9 mouse cellular contexts compared by ENCODE assay signal in the genomic region with DNA sequence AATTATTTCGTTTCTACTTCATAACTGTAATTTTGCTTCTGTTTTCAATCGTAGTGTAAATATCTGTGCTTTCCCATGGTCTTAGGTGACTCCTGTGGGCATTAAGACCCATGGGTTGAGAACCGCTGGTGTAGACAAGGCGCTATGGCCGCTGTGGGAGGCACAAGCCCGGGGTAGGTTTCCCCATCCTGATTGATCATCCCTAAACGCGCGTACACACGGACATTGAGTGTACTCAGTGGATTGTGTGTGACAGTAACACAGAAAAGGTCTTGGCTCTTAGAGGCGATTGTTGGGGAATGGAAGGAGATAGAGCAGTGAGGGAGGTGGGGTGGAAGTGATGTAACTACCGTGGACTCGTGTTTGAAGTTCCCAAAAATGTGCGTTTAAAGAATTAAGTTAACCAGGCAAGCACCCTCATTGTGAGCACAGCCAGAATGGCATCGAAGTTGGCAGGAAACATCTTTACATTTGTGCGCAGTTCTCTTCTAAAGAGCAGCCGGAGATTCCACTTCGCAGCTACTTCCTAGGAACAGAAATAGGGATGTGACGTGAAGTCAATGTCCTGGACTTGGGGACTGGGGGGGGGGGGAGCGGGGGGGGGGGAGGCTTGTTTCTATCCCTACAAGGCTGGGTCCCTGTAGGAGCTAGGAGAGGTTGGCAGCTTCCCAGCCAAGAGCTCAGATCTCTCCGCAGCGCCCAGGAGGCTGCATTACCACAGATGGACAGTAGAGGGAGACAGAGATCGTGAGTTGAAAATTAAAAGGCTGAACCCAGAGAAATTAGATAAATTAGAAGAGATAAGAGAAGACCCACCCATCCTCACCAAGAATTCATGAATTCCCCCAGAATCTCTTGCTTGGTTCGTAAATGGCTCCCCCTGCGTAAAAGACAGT. TPM values are rescaled to one million over a fixed set of nuclear protein-coding genes. Genes with fewer than 3 reads are reported as not detected.
DNase-seq lines count a peak whose midpoint lies in the region; ATAC-seq and TF ChIP-seq lines count a peak whose summit lies in the region.
"Had no signal": no experiment of that assay in that cellular context is flagged by ENCODE, and none has a peak within 500 bp of the region (broad histone marks: within the 10 kb centered on the region; RNA-seq: fewer than 3 reads in every experiment).

No protein-coding gene starts in this region.

- peak; percentile 63 for DNase-seq in ES-E14 (ENCODE audit: low read depth, low spot score)
- DNase-seq in c-Kit-positive CD71-positive TER-119-negative erythroid progenitor cells, embryonic 14.5 days (ENCODE audit: low read depth): peak; percentile 49
- peak; percentile 89 for DNase-seq in heart, postnatal 4 days
- peak; percentile 82 to 95 for DNase-seq in layer of hippocampus, adult 18-20 months (ENCODE audit: low spot score in 2 of 2)
- DNase-seq in lung, postnatal 0 days (ENCODE audit: low spot score): peak; percentile 87
- DNase-seq in ovary, postnatal 36 days (ENCODE audit: low spot score): peak; percentile 67
- DNase-seq in thymus, postnatal 25 days: peak; percentile 76

- no peak for TF ChIP-seq EP300 in lung, postnatal 0 days (IDR thresholded peaks at IDR 0.05)

- H3K4me2 ChIP-seq in forebrain, embryonic 12.5 days: no peak overlapping the region
- H3K4me2 ChIP-seq in lung, postnatal 0 days (replicated peaks; ENCODE audit: low read depth, low read length): no peak overlapping the region

- TF ChIP-seq CTCF in lung, postnatal 0 days (IDR thresholded peaks at IDR 0.05): peak; percentile 91

- in situ Hi-C loops in ES-E14 (cut with MboI; ENCODE audit: low sequenced_read_pairs in 2 of 2, unreplicated experiment in 2 of 2): loop anchor here in 1 of 2 experiments (10.0 kb wide), 1 partner anchor 153 kb away; no protein-coding TSS in a partner anchor

- 56% methylated on average over 22 of the region's 25 CpGs for WGBS in forebrain, embryonic 12.5 days
- 41% methylated on average over 23 of the region's 25 CpGs for WGBS in lung, postnatal 0 days

- no peaks in the 10 kb centered on the region for H3K4me1 ChIP-seq in ES-E14 (ENCODE audit: control insufficient read depth in 2 of 2, insufficient read depth in 2 of 2, low read length in 2 of 2, poor library complexity in 1 of 2)
- no peaks in the 10 kb centered on the region for H3K4me1 ChIP-seq in forebrain, embryonic 12.5 days
- no peaks in the 10 kb centered on the region for H3K4me1 ChIP-seq in lung, postnatal 0 days (ENCODE audit: insufficient read depth, low read depth, low read length)

- H3K9ac ChIP-seq in ES-E14 (ENCODE audit: insufficient read depth, low read depth, low read length, poor library complexity, severe bottlenecking): no peak overlapping the region
- H3K9ac ChIP-seq in forebrain, embryonic 12.5 days: no peak overlapping the region
- H3K9ac ChIP-seq in lung, postnatal 0 days (replicated peaks; ENCODE audit: low read depth): no peak overlapping the region

- H3K9me3 ChIP-seq in ES-E14 (ENCODE audit: control insufficient read depth, insufficient read depth, low read depth, low read length): no peaks in the 10 kb centered on the region
- H3K9me3 ChIP-seq in forebrain, embryonic 12.5 days: 0 out of 2 replicates have a peak, but pooled peaks cover 2% of the 10 kb centered on the region
- no peaks in the 10 kb centered on the region for H3K9me3 ChIP-seq in lung, postnatal 0 days (ENCODE audit: low read length)

- peaks cover 3% of the 10 kb centered on the region; the same call in 1 of the 2 replicates for H3K27me3 ChIP-seq in forebrain, embryonic 12.5 days
- no peaks in the 10 kb centered on the region for H3K27me3 ChIP-seq in lung, postnatal 0 days (replicated peaks; ENCODE audit: insufficient read depth, low read length)

- H3K4me3 ChIP-seq in ES-E14 (ENCODE audit: insufficient read depth in 1 of 2, low read depth in 1 of 2, low read length in 2 of 2, poor library complexity in 1 of 2, severe bottlenecking in 1 of 2): no peak overlapping the region
- H3K4me3 ChIP-seq in forebrain, embryonic 12.5 days (replicated peaks): no peak overlapping the region
- H3K4me3 ChIP-seq in lung, postnatal 0 days (ENCODE audit: low read depth, low read length): no peak overlapping the region

- 0 out of 2 replicates have a peak, but pooled peaks have one; percentile 39 for ATAC-seq in forebrain, embryonic 12.5 days (ENCODE audit: low FRiP score)
- peak; percentile 40; the same call in 1 of the 2 replicates for ATAC-seq in lung, postnatal 0 days

- H3K27ac ChIP-seq in ES-E14 (ENCODE audit: insufficient read depth, low read depth, low read length, poor library complexity, severe bottlenecking): no peak overlapping the region
- no peak overlapping the region for H3K27ac ChIP-seq in forebrain, embryonic 12.5 days
- H3K27ac ChIP-seq in lung, postnatal 0 days (ENCODE audit: low read length): no peak overlapping the region

- no peaks in the 10 kb centered on the region for H3K36me3 ChIP-seq in ES-E14 (ENCODE audit: control insufficient read depth, insufficient read depth, low read length, poor library complexity, severe bottlenecking)
- H3K36me3 ChIP-seq in forebrain, embryonic 12.5 days (replicated peaks): no peaks in the 10 kb centered on the region
- H3K36me3 ChIP-seq in lung, postnatal 0 days (ENCODE audit: insufficient read depth, low read length): no peaks in the 10 kb centered on the region

TF ChIP-seq in ES-E14, 5 proteins besides CTCF, POLR2A, EP300 and RAD21:
- TF ChIP-seq HCFC1 (IDR thresholded peaks at IDR 0.05; ENCODE audit: borderline replicate concordance, insufficient read depth, low read length) (no peak), ZC3H11A (IDR thresholded peaks at IDR 0.05; ENCODE audit: borderline replicate concordance, low read depth, low read length) (peak; percentile 79; the same call in 1 of the 2 replicates), ZNF384 (IDR thresholded peaks at IDR 0.05; ENCODE audit: low read depth, low read length) (no peak), MAFK (IDR thresholded peaks at IDR 0.05; ENCODE audit: insufficient read depth, low read depth, low read length) (no peak), CHD2 (IDR thresholded peaks at IDR 0.05; ENCODE audit: low read depth, low read length) (no peak)
TF ChIP-seq in ES-E14: peak in this region for 1.

RNA-seq across cellular contexts. Expression of a gene that starts 17.9 kb away (rescaled TPM):
- total RNA-seq in ES-E14 (2012; rRNA removed): 0.13 and 0.21 TPM in 2 replicates
- polyA plus RNA-seq in forebrain, embryonic 12.5 days (2016; fragmentation: Nextera tagmentation; extraction: Ambion mirVana): not detected in 2 replicates
- under 1 TPM; 0.20 to 0.21 TPM for total RNA-seq in heart, postnatal 4 days (2021)
- total RNA-seq in layer of hippocampus, adult 18-20 months (2021): not detected
- 0.05 TPM in 1 of 2 replicates, not detected in the other for polyA plus RNA-seq in lung, postnatal 0 days (2015; fragmentation: Nextera tagmentation; extraction: Ambion mirVana)
- polyA plus RNA-seq: heart, embryonic 14.5 days had no signal

RNA-seq across cellular contexts. Expression of a gene that starts 23.0 kb away (rescaled TPM):
- total RNA-seq in ES-E14 (2012; rRNA removed): 79.5 and 85.4 TPM in 2 replicates
- 61.4 and 62.7 TPM in 2 replicates for polyA plus RNA-seq in forebrain, embryonic 12.5 days (2016; fragmentation: Nextera tagmentation; extraction: Ambion mirVana)
- total RNA-seq in heart, postnatal 4 days (2021): 10 to 100 TPM; 14.4 to 15.6 TPM
- total RNA-seq in layer of hippocampus, adult 18-20 months (2021): 10 to 100 TPM; 25.0 to 28.1 TPM
- polyA plus RNA-seq in lung, postnatal 0 days (2015; fragmentation: Nextera tagmentation; extraction: Ambion mirVana): 18.9 and 20.8 TPM in 2 replicates

RNA-seq across cellular contexts. Expression of a gene that starts 39.9 kb away (rescaled TPM):
- 24.8 and 58.9 TPM in 2 replicates for total RNA-seq in ES-E14 (2012; rRNA removed)
- polyA plus RNA-seq in forebrain, embryonic 12.5 days (2016; fragmentation: Nextera tagmentation; extraction: Ambion mirVana): 18.3 and 19.1 TPM in 2 replicates
- total RNA-seq in heart, postnatal 4 days (2021): 10 to 100 TPM; 31.9 to 33.0 TPM
- 10 to 100 TPM; 10.3 to 14.5 TPM for total RNA-seq in layer of hippocampus, adult 18-20 months (2021)
- polyA plus RNA-seq in lung, postnatal 0 days (2015; fragmentation: Nextera tagmentation; extraction: Ambion mirVana): 54.8 and 58.5 TPM in 2 replicates

RNA-seq across cellular contexts. Expression of a gene that starts 44.1 kb away (rescaled TPM):
- 30.6 and 32.3 TPM in 2 replicates for total RNA-seq in ES-E14 (2012; rRNA removed)
- 25.0 and 29.3 TPM in 2 replicates for polyA plus RNA-seq in forebrain, embryonic 12.5 days (2016; fragmentation: Nextera tagmentation; extraction: Ambion mirVana)
- total RNA-seq in heart, postnatal 4 days (2021): 10 to 100 TPM; 10.4 to 11.3 TPM
- total RNA-seq in layer of hippocampus, adult 18-20 months (2021): 10 to 100 TPM; 16.2 to 16.3 TPM
- polyA plus RNA-seq in lung, postnatal 0 days (2015; fragmentation: Nextera tagmentation; extraction: Ambion mirVana): 22.9 and 25.9 TPM in 2 replicates
